Mouse (Mus musculus): Measurements from ENCODE around the gene Exo1. TPM values are rescaled to one million over a fixed set of nuclear protein-coding genes. Genes with fewer than 3 reads are reported as not detected.

Gene Exo1
- total and polyA plus RNA-seq, 2 experiments from 2014 or later, result 7.2 to 22.8 TPM

- Histone ChIP-seq H3K4me3 (ENCODE audit: low read depth, low read length) (peak overlapping the region; percentile 23; the same call in 1 of the 2 replicates), H3K4me1 (ENCODE audit: control insufficient read depth, insufficient read depth) (no peaks in the 10 kb centered on the region), H3K36me3 (replicated peaks; ENCODE audit: control insufficient read depth, insufficient read depth, low read length) (no peaks in the 10 kb centered on the region), H3K27me3 (ENCODE audit: control insufficient read depth, insufficient read depth, low read length) (no peaks in the 10 kb centered on the region), H3K9me3 (replicated peaks; ENCODE audit: control insufficient read depth, low read length) (no peaks in the 10 kb centered on the region), H3K4me2 (ENCODE audit: low read depth, low read length) (peak overlapping the region; percentile 49), H3K27ac (ENCODE audit: low read depth) (no peak overlapping the region), H3K9ac (replicated peaks; ENCODE audit: low read depth, low read length) (peak overlapping the region; percentile 37; the same call in 1 of the 2 replicates)
- WGBS, result 9% methylated on average over 11 of the region's 11 CpGs
- DNase-seq (ENCODE audit: low spot score) (peak; percentile 72), ATAC-seq (ENCODE audit: insufficient read depth, low read depth) (peak; percentile 49; the same call in 1 of the 2 replicates)
- no peak for TF ChIP-seq EP300 (IDR thresholded peaks at IDR 0.05; ENCODE audit: low read depth)
- peak; percentile 95 for TF ChIP-seq CTCF (IDR thresholded peaks at IDR 0.05; ENCODE audit: low read depth)
Measured at GRCm38 (mm10) chr1:175936282-175936737, 55.9 kb downstream of the Exo1 start.

GRCm38 (mm10) chr1:175938731-175939130 is 58.4 kb downstream of the Exo1 start:
- no peaks in the 10 kb centered on the region for H3K4me1 ChIP-seq (ENCODE audit: control insufficient read depth, insufficient read depth)
- ATAC-seq (ENCODE audit: insufficient read depth, low read depth) (no peak), DNase-seq (ENCODE audit: low spot score) (no peak)
- H3K36me3 ChIP-seq (replicated peaks; ENCODE audit: control insufficient read depth, insufficient read depth, low read length), result no peaks in the 10 kb centered on the region
- 76% methylated on average over 3 of the region's 3 CpGs for WGBS
- H3K4me2 ChIP-seq (ENCODE audit: low read depth, low read length), result no peak overlapping the region
- H3K27me3 ChIP-seq (ENCODE audit: control insufficient read depth, insufficient read depth, low read length), result no peaks in the 10 kb centered on the region
- H3K27ac ChIP-seq (ENCODE audit: low read depth), result no peak overlapping the region
- no peak overlapping the region for H3K9ac ChIP-seq (replicated peaks; ENCODE audit: low read depth, low read length)
- TF ChIP-seq EP300 (IDR thresholded peaks at IDR 0.05; ENCODE audit: low read depth) (no peak), CTCF (IDR thresholded peaks at IDR 0.05; ENCODE audit: low read depth) (no peak)
- no peak overlapping the region for H3K4me3 ChIP-seq (ENCODE audit: low read depth, low read length)
- no peaks in the 10 kb centered on the region for H3K9me3 ChIP-seq (replicated peaks; ENCODE audit: control insufficient read depth, low read length)

- Histone ChIP-seq H3K9me3 (replicated peaks; ENCODE audit: control insufficient read depth, low read length) (no peaks in the 10 kb centered on the region), H3K27me3 (ENCODE audit: control insufficient read depth, insufficient read depth, low read length) (no peaks in the 10 kb centered on the region), H3K36me3 (replicated peaks; ENCODE audit: control insufficient read depth, insufficient read depth, low read length) (no peaks in the 10 kb centered on the region), H3K4me3 (ENCODE audit: low read depth, low read length) (no peak overlapping the region), H3K9ac (replicated peaks; ENCODE audit: low read depth, low read length) (no peak overlapping the region), H3K4me1 (ENCODE audit: control insufficient read depth, insufficient read depth) (no peaks in the 10 kb centered on the region), H3K4me2 (ENCODE audit: low read depth, low read length) (no peak overlapping the region), H3K27ac (ENCODE audit: low read depth) (no peak overlapping the region)
- ATAC-seq (ENCODE audit: insufficient read depth, low read depth) (no peak), DNase-seq (ENCODE audit: low spot score) (no peak)
- WGBS, result 73% methylated on average over 7 of the region's 7 CpGs
- no peak for TF ChIP-seq CTCF (IDR thresholded peaks at IDR 0.05; ENCODE audit: low read depth)
- TF ChIP-seq EP300 (IDR thresholded peaks at IDR 0.05; ENCODE audit: low read depth), result no peak
Measured at GRCm38 (mm10) chr1:175943168-175943567, 62.8 kb downstream of the Exo1 start.

- no peak overlapping the region for H3K9ac ChIP-seq (replicated peaks; ENCODE audit: low read depth, low read length)
- 66% methylated on average over 4 of the region's 4 CpGs for WGBS
- ATAC-seq (ENCODE audit: insufficient read depth, low read depth), result no peak
Measured at GRCm38 (mm10) chr1:175946718-175947315, 66.4 kb downstream of the Exo1 start.

GRCm38 (mm10) chr1:175950421-175950820 is 70.0 kb downstream of the Exo1 start:
- no peak overlapping the region for H3K4me2 ChIP-seq (ENCODE audit: low read depth, low read length)
- no peaks in the 10 kb centered on the region for H3K36me3 ChIP-seq (replicated peaks; ENCODE audit: control insufficient read depth, insufficient read depth, low read length)
- DNase-seq (ENCODE audit: low spot score) (no peak), ATAC-seq (ENCODE audit: insufficient read depth, low read depth) (no peak)
- no peaks in the 10 kb centered on the region for H3K4me1 ChIP-seq (ENCODE audit: control insufficient read depth, insufficient read depth)
- no peaks in the 10 kb centered on the region for H3K9me3 ChIP-seq (replicated peaks; ENCODE audit: control insufficient read depth, low read length)
- H3K4me3 ChIP-seq (ENCODE audit: low read depth, low read length), result no peak overlapping the region
- H3K9ac ChIP-seq (replicated peaks; ENCODE audit: low read depth, low read length), result no peak overlapping the region
- no peak for TF ChIP-seq EP300 (IDR thresholded peaks at IDR 0.05; ENCODE audit: low read depth)
- TF ChIP-seq CTCF (IDR thresholded peaks at IDR 0.05; ENCODE audit: low read depth), result no peak
- H3K27ac ChIP-seq (ENCODE audit: low read depth), result no peak overlapping the region
- 80% methylated on average over 3 of the region's 3 CpGs for WGBS
- H3K27me3 ChIP-seq (ENCODE audit: control insufficient read depth, insufficient read depth, low read length), result no peaks in the 10 kb centered on the region

More at GRCm38 (mm10) chr1:175946718-175947315, 66.4 kb downstream of the Exo1 start:
- Histone ChIP-seq H3K4me1 (ENCODE audit: control insufficient read depth, insufficient read depth) (no peaks in the 10 kb centered on the region), H3K4me3 (ENCODE audit: low read depth, low read length) (no peak overlapping the region), H3K9me3 (replicated peaks; ENCODE audit: control insufficient read depth, low read length) (no peaks in the 10 kb centered on the region), H3K27ac (ENCODE audit: low read depth) (no peak overlapping the region), H3K4me2 (ENCODE audit: low read depth, low read length) (no peak overlapping the region), H3K27me3 (ENCODE audit: control insufficient read depth, insufficient read depth, low read length) (no peaks in the 10 kb centered on the region), H3K36me3 (replicated peaks; ENCODE audit: control insufficient read depth, insufficient read depth, low read length) (no peaks in the 10 kb centered on the region)
- no peak for TF ChIP-seq EP300 (IDR thresholded peaks at IDR 0.05; ENCODE audit: low read depth)
- TF ChIP-seq CTCF (IDR thresholded peaks at IDR 0.05; ENCODE audit: low read depth), result no peak
- no peak for DNase-seq (ENCODE audit: low spot score)

- Histone ChIP-seq H3K4me1 (ENCODE audit: control insufficient read depth, insufficient read depth) (no peaks in the 10 kb centered on the region), H3K9ac (replicated peaks; ENCODE audit: low read depth, low read length) (no peak overlapping the region), H3K9me3 (replicated peaks; ENCODE audit: control insufficient read depth, low read length) (no peaks in the 10 kb centered on the region), H3K27ac (ENCODE audit: low read depth) (no peak overlapping the region), H3K27me3 (ENCODE audit: control insufficient read depth, insufficient read depth, low read length) (no peaks in the 10 kb centered on the region), H3K4me2 (ENCODE audit: low read depth, low read length) (no peak overlapping the region), H3K4me3 (ENCODE audit: low read depth, low read length) (no peak overlapping the region), H3K36me3 (replicated peaks; ENCODE audit: control insufficient read depth, insufficient read depth, low read length) (no peaks in the 10 kb centered on the region)
- ATAC-seq (ENCODE audit: insufficient read depth, low read depth) (no peak), DNase-seq (ENCODE audit: low spot score) (no peak)
- 90% methylated on average over 2 of the region's 2 CpGs for WGBS
- TF ChIP-seq EP300 (IDR thresholded peaks at IDR 0.05; ENCODE audit: low read depth), result no peak
- no peak for TF ChIP-seq CTCF (IDR thresholded peaks at IDR 0.05; ENCODE audit: low read depth)
Measured at GRCm38 (mm10) chr1:175950851-175951250, 70.5 kb downstream of the Exo1 start.
